Mouse (Mus musculus) brown adipose tissue, adult 24 weeks (tissue): Measurements from ENCODE around the gene Ugt1a5. TPM values are rescaled to one million over a fixed set of nuclear protein-coding genes. Genes with fewer than 3 reads are reported as not detected.

Experiments used
- H3K27ac ChIP-seq: fragments of 200-500 bp; replicated peaks from 2 replicates; pipeline ENCODE4 v1.5.1; 2012; ENCODE audit warnings: low read depth, mild to moderate bottlenecking, low read length
- H3K4me1 ChIP-seq: fragments of 200-500 bp; 2 replicates; pipeline ENCODE4 v1.6.1; 2012; ENCODE audit warnings: low read length, mixed read lengths; ENCODE audit not compliant: control insufficient read depth, insufficient read depth, insufficient read length
- H3K4me3 ChIP-seq: fragments of 200-500 bp; 2 replicates; pipeline ENCODE4 v1.5.1; 2012; ENCODE audit warnings: low read depth, mild to moderate bottlenecking, low read length, moderate library complexity; ENCODE audit not compliant: insufficient read depth
- polyA plus RNA-seq: library from polyadenylated mRNA; stranded (reverse); fragments of >200 nt; gene quantifications from 2 replicates; pipeline ENCODE4 v1.2.4, GENCODE M21; 2012; ENCODE audit not compliant: missing spikeins, insufficient read depth, insufficient read length

The Ugt1a5 gene
- polyA plus RNA-seq, 1 experiment, result 1.5 TPM

DNA sequence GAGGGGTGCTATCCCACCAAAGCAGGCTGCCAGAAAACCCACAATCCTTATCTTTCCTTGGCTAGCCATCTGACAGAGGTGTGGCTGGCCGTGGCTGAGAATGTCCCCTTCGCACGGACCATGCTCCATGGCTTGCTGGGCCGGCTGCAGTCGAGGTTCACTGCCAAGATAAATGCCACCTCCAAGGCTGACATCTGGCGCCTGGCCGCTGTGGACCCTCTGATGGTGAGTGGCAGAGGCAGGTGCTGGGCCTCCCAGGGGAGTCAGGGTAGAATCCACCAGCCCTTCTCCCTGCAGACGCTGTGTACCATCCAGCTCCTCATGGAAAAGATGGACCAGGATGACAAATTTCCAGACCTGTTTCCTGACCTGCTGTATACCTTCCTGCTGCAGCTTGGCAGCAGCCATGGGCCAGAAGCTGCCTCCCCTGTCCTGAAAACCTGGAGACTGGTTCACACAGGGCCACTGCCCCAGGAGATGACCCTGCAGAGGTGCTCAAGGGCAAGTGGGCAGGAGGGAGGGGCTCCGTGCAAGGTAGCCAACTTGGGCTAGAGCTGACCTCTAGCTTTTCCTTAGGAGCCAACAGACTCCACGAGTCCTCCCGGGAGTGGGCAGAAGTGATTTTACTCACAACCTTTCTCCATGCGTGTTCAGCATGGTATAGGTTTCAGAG is 89.1 kb downstream of the Ugt1a5 start:
- no peak overlapping the region for H3K27ac ChIP-seq
- no peaks in the 10 kb centered on the region for H3K4me1 ChIP-seq
- H3K4me3 ChIP-seq, result no peak overlapping the region

DNA sequence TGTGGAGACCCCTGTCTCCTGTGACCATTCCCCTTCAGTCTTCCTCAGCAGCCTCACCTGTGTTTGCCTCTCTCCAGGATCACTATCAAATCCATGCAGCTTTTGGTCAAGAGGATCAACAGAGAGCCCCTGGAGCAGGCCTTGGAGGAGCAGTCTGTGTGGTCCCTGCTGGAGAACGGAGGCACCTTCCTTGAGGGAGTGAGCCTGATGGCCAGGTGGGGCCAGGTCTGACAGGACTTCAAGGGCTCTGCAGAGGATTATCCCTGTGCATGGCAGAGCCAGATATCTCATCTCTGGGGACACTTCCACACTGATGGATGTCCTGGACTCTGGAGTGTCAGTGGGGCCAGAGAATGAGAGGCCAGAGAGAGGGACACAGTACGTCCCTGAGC is 89.7 kb downstream of the Ugt1a5 start:
- 0 out of 2 replicates have a peak, but pooled peaks cover 2% of the 10 kb centered on the region for H3K4me1 ChIP-seq
- H3K4me3 ChIP-seq, result no peak overlapping the region
- H3K27ac ChIP-seq, result no peak overlapping the region

DNA sequence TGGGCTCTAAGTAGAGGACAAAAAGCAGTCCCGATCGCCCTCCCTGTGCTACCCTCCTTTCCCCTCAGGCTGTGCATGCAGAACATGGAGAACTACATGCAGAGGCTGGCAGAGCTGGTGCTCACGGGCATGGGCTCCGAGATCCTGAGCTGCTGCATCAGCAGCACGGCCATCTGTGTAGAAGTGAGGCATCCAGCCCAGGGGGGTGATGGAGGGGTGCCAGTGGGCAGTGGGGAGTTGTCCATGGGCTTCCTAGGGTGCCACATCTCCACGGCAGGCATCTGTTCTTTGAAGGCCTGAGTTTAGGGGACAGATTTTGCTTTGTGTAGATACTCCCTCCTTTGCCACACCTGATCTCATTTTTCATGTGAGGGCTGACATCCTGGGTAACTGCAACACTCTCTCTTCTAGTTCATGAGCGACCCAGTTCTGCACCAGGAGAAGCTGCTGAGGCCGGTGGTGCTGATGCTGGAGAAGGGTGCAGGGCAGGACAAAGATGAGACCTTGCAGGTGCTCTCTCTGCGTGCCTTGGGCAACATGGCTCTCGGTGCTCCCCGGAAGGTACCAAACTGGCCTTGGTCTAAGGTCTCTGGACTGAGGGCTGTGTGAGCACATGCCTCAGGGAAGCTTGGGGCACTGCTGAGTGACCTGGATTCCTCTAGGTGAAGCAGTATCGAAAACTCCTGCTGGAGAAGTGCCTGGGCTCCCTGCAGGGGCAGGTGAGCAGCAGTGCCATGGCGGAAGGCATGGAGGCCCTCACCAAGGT is 90.4 kb downstream of the Ugt1a5 start:
- 0 out of 2 replicates have a peak, but pooled peaks cover 2% of the 10 kb centered on the region for H3K4me1 ChIP-seq
- no peak overlapping the region for H3K4me3 ChIP-seq
- no peak overlapping the region for H3K27ac ChIP-seq

DNA sequence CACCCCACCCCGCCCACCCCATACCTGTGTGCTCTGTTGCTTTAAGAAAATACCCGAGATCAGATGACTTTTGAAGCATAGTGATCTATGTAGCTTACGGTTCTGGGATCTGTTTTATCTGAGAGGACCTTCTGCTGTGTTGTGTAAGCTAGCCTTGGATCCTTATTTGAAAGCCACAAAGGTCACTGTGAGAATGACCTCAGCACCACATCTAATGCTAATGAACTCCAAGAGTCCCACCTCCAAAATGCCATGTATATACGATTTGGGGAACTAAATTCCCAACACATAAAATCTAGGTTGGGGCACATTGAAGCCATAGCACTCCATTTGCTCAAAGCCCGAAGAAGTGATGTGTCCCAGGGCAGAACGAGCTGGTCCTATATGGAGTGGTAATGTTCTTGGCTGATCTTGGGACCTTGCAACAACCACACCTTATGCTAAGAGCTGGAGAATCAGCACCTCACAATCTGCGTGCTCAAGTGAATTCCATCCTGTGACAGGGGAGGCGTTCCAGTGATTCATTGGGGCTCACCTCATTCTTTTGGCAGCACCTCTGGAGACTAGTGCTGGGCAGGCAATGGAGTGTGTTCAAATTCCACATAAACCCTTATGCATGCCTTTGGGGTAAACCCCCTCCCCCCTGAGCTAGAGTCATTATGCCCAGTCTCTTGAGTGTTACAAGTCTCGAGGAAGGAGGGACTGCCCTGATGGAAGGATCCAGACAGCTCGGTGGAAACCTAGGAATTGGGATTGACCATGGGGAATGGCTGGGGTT is 91.3 kb downstream of the Ugt1a5 start:
- no peak overlapping the region for H3K4me3 ChIP-seq
- H3K27ac ChIP-seq, result no peak overlapping the region
- H3K4me1 ChIP-seq, result 0 out of 2 replicates have a peak, but pooled peaks cover 2% of the 10 kb centered on the region

DNA sequence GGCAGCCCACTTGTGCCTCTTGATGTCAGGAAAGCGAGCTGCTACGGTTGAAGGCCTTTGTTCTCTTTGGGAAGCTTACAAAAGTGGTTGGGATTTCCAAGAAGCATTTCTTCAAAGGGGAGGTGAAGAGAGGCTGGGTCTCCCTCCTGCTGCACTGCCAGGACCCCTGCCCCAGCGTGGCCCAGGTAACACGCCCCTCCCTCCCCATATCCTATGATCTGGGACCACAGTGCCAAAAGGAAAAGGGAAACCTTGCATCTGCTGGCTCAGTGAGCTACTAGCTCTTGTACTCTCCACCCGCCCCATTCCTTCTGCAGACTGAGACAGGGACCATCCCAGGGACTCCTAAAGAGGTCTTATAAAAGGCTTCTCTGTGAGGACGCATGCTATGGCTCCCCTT is 91.9 kb downstream of the Ugt1a5 start:
- H3K4me3 ChIP-seq, result no peak overlapping the region
- H3K4me1 ChIP-seq, result 0 out of 2 replicates have a peak, but pooled peaks cover 2% of the 10 kb centered on the region
- no peak overlapping the region for H3K27ac ChIP-seq

DNA sequence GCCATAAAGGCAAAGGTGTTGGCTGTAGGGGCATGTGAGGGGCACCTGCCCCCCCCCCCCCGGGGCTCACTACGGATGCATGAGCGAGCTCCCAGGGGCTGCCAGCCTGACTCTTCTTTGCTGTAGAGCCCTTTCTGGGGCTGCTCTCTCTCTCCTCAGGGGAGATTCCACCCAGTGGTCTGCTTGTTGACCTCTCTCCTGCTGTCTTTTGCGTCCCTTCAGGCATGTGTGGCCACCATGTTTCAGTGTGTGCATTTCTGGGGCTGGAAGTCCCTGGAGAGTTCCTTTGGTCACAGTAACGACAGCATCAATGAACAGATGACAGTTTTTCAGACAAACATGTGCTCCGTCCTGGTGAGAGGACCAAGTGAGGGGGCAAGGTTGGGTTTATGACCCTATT is 92.5 kb downstream of the Ugt1a5 start:
- no peak overlapping the region for H3K4me3 ChIP-seq
- no peak overlapping the region for H3K27ac ChIP-seq
- 0 out of 2 replicates have a peak, but pooled peaks cover 2% of the 10 kb centered on the region for H3K4me1 ChIP-seq

DNA sequence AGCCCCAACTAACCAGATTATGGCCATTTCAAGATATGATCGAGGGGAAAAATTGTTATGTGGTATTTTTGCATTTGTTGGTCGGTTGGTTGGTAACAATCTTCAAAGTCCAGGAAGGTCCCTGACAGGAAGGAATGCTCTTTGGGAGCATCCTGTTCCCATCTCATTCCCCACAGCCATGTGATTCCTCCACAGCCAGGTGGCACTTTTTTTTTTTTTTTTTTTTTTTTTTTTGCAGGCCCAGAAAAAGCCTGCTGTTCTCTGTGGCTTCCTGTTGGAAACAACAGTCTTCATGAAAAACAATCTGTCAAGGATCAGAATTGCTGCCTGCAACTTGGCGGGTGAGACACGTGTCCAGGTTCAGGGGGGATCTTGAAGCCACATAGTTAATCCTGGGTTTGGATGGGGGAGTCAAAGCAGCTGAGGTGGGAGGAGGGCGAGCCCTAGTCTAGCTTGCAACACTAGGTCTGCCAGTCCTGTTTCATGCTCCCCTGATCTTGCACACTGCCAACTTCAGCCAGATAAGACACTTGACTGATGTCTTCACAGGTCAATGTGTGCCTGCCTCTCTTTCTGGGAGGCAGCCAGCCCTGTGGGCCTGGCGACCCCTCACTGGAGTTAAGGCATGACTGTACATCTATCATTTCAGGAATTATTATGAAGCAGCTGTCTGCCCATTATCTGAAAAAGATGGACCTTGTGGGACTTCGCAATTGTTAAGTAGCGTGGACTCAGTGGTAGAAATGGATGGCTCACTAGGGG is 93.2 kb downstream of the Ugt1a5 start:
- no peak overlapping the region for H3K4me3 ChIP-seq
- H3K27ac ChIP-seq, result no peak overlapping the region
- H3K4me1 ChIP-seq, result 0 out of 2 replicates have a peak, but pooled peaks cover 2% of the 10 kb centered on the region

DNA sequence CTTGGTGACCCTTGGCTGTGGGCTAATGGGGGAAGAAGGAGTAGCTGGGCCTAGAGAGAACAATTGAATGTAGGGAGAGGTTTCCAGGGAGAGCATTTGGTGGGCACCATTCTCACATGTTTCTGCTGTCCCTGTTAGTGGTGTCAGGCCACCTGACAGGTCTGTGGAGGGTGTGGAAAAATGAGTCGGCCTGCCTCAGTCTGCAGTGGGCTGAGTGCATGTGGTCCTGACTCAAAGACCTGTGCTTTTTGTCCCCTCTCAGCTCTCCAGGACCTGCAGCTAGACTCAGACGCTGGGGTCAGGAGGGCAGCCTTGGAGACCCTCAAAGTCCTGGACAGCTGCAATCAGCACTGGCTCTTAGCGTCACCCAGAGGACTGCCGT is 93.8 kb downstream of the Ugt1a5 start:
- H3K4me1 ChIP-seq, result 0 out of 2 replicates have a peak, but pooled peaks cover 2% of the 10 kb centered on the region
- no peak overlapping the region for H3K4me3 ChIP-seq
- no peak overlapping the region for H3K27ac ChIP-seq

DNA sequence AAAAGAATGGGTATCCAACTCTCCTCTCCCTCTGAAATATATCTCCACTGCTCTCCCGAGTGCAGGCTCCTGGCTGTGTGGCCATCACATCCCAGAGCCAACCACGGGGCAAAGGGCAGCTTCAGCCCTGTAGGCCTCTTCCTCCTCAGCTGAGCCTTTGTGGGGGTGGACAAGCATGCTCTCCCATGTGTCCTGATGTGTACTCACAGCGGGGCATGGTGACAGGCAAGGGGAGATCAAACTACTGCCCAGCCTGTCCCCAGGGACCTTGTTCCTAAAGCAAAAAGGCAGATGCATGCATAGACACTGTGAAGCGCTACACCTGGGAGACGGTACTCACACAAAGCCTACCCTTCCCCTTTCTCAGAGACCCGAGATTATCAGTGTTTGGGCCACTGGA is 94.3 kb downstream of the Ugt1a5 start:
- Histone ChIP-seq H3K4me1 (0 out of 2 replicates have a peak, but pooled peaks cover 2% of the 10 kb centered on the region), H3K4me3 (no peak overlapping the region), H3K27ac (no peak overlapping the region)

DNA sequence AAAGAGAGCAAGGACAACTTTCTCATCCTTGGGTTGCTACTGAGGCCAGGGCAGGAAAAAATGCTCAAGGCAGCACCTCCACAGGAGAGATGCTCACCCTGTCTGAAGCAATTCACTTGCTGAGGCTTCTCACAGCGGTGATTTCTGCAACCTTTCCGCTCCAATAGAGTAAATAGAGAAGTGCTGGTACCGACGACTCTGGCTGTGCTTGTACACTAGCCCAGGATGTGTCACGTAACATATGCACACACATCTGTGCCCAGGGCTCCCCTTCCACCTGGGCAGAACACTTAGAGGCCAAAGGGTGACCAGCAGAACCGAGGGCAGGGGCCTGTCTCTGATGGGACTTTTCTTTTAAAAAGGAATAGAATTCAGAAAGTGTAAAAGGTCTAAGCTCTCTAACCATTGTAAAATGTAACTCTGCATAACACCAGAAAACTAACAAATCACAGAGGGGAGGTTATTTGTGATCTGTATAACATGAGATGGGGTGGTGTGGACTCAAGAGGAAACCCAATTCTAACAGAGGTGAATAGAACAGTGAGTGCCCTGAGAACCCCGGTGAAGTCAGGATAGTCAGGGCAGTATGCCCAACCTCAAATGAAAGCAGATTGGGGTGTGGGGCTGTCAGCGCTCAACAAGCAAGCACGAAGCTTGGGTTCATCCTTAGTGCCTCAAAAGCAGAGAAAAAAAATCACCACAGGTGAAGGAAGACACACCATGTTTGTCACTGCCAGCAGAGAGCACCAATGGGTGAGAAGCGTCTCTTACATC is 95.0 kb downstream of the Ugt1a5 start:
- Histone ChIP-seq H3K27ac (no peak overlapping the region), H3K4me3 (no peak overlapping the region), H3K4me1 (0 out of 2 replicates have a peak, but pooled peaks cover 2% of the 10 kb centered on the region)

DNA sequence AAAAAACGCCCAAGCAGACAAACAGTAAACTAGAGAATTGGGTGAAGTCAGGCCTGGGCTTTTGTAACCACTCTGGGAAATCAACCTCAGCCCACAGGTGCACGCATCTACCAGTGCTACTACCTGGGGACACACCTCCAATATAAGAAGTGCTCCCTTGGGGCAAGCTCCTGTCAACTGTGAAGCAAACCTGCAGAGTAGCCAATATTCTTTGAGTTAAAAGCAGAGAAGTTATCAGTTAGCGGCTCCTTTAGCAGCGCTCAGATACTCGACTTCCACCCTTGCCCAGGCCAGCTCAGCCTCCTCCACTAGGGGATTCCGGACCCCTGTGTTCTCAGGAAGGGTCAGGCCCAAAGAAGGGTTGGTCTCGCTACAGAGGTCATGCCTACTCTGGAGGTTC is 95.9 kb downstream of the Ugt1a5 start:
- Histone ChIP-seq H3K4me3 (no peak overlapping the region), H3K27ac (no peak overlapping the region), H3K4me1 (0 out of 2 replicates have a peak, but pooled peaks cover 2% of the 10 kb centered on the region)

DNA sequence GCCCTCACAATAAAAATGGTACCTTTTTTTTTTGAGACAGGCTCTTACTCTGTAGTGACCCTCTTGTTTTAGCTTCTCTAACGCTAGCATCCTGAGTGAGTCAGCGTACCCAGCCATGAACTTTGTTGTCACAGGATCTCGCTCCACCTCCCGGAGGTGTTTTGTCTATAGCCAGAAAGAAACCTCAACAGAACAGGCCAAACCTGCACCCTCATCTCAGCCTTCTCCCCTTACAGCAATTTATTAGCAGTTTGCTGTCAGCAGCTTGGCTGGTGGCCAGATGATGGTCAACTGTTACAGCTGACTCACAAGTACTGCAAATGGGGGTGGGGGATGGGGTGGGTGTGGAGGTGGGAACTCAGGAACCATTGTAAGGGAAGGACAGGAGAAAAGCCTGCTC is 96.4 kb downstream of the Ugt1a5 start:
- H3K4me3 ChIP-seq, result no peak overlapping the region
- no peak overlapping the region for H3K27ac ChIP-seq
- 0 out of 2 replicates have a peak, but pooled peaks cover 2% of the 10 kb centered on the region for H3K4me1 ChIP-seq

DNA sequence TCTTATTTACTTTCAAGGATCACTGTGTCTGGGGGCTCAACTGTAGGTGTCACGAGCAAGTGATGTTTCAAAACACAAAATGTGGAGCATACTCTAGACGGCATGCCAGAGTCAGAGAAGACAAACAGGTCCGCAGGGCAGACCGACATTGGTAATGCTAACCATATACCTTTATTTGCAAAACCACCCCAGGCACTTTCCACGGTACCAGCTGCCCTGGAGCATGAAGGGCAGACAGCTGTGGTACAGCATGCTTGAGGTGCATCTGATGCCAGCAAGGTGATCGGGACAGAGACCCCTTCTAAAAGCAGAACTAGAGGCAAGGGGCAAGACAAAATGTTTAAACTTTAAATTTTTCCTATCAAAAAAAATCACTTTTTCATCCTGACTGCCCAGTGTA is 97.1 kb downstream of the Ugt1a5 start:
- H3K4me3 ChIP-seq, result no peak overlapping the region
- 0 out of 2 replicates have a peak, but pooled peaks cover 2% of the 10 kb centered on the region for H3K4me1 ChIP-seq
- no peak overlapping the region for H3K27ac ChIP-seq

DNA sequence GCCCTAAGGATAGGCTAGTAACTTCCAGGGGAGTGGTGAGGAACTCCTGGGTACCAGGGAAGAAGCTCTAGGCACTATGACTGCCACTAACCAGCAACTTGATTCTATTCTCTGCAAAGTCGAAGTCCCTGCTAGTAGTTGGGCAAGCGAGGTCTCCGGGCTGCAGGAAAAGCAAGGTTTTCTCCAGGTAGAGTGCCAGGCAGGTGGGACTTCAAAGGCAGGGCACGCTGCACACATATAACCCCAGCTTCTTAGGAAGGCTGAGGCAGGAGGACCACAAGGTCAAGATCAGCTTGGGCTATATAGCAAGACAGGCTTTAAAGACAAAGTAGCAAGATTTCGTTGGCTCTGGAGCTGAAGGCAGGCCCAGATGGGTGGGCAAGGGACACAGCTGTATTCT is 98.0 kb downstream of the Ugt1a5 start:
- Histone ChIP-seq H3K4me3 (no peak overlapping the region), H3K27ac (no peak overlapping the region), H3K4me1 (0 out of 2 replicates have a peak, but pooled peaks cover 2% of the 10 kb centered on the region)
